Mouse (Mus musculus) liver, adult 2 months (tissue): ENCODE results near the gene Nuak2. TPM values are rescaled to one million over a fixed set of nuclear protein-coding genes. Genes with fewer than 3 reads are reported as not detected.
A peak's percentile ranks its signal among the peaks of the same experiment; 100 is the strongest.

Experiments used
- DNase-seq: peaks from one replicate; pipeline ENCODE4 v3.0.0-alpha.2; 2011; ENCODE audit warnings: low read depth, low spot score; ENCODE audit errors: extremely low read depth
- H3K27ac ChIP-seq: fragments of 200-500 bp; replicated peaks from 2 replicates; pipeline ENCODE4 v1.5.1; 2012; ENCODE audit warnings: low read depth, mild to moderate bottlenecking, control low read depth, inconsistent platforms, low read length; ENCODE audit not compliant: insufficient read depth
- H3K27me3 ChIP-seq: fragments of 200-500 bp; 2 replicates; pipeline ENCODE4 v1.6.1; 2012; ENCODE audit warnings: mild to moderate bottlenecking, moderate library complexity, low read length, inconsistent platforms; ENCODE audit not compliant: control insufficient read depth, insufficient read depth
- H3K36me3 ChIP-seq: fragments of 200-500 bp; 2 replicates; pipeline ENCODE4 v1.6.1; 2012; ENCODE audit warnings: low read length, inconsistent platforms; ENCODE audit not compliant: control insufficient read depth, insufficient read depth
- H3K4me1 ChIP-seq: fragments of 200-500 bp; 2 replicates; pipeline ENCODE4 v1.6.1; 2011; ENCODE audit warnings: low read length; ENCODE audit not compliant: control insufficient read depth, insufficient read depth
- H3K4me3 ChIP-seq: fragments of 200-500 bp; 2 replicates; pipeline ENCODE4 v1.5.1; 2011; ENCODE audit warnings: low read depth, mild to moderate bottlenecking, control low read depth, low read length, moderate library complexity; ENCODE audit not compliant: insufficient read depth
- H3K79me2 ChIP-seq: fragments of 200-500 bp; 2 replicates; pipeline ENCODE4 v1.6.1; 2012; ENCODE audit warnings: inconsistent platforms, mild to moderate bottlenecking, low read length, moderate library complexity; ENCODE audit not compliant: control insufficient read depth, insufficient read depth
- H3K9ac ChIP-seq: fragments of 200-500 bp; 2 replicates; pipeline ENCODE4 v1.6.1; 2012; ENCODE audit warnings: low read depth, mild to moderate bottlenecking, control low read depth, inconsistent platforms, low read length
- CTCF ChIP-seq: fragments of 200-500 bp; IDR thresholded peaks from 2 replicates; pipeline ENCODE4 v1.5.1; 2011; ENCODE audit warnings: low read depth, low read length, control low read depth
- POLR2A ChIP-seq: fragments of 200-500 bp; IDR thresholded peaks from 2 replicates; pipeline ENCODE4 v1.6.1; 2011; ENCODE audit warnings: low read length, control low read depth; ENCODE audit not compliant: insufficient read depth; ENCODE audit errors: extremely low read depth
- WGBS: fragments of 180-500 bp; shearing (Covaris S2); methylation state at CpG from one replicate; pipeline ENCODE4 v1.1.7; 2018; 5-methylcytosine and 5-hydroxymethylcytosine counted together
- polyA plus RNA-seq: library from polyadenylated mRNA; depleted of rRNA; stranded (reverse); fragments of >200 nt; gene quantifications from 2 replicates; pipeline ENCODE4 v1.2.3, GENCODE M21; 2012
- total RNA-seq: library from RNA; depleted of rRNA; stranded (reverse); fragments of >200 nt; gene quantifications from 2 replicates; pipeline ENCODE4 v1.2.3, GENCODE M21; 2014

Gene Nuak2
- total and polyA plus RNA-seq, 2 experiments = 4.8 to 8.0 TPM

DNA sequence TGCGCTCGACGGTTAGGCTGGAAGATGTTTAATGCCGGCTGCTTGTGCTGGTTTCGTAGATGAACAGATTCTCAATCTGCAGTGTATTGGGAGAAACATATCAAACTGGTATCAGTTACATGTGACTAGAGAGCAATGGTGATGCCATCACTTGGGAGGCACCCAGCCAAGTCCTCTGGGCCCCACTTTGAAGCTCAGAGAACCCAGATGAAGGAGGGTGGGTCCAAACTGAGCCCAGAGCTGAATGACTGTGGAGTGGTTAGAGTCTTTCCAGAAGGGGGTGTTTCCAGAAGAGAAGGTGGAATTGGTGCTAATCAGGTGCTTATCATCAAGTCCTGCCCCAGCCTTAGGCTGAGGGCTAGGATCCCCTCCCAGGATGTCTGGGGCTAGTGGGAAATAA is 14.7 kb upstream of the Nuak2 start:
- Histone ChIP-seq H3K4me1 (peaks cover 11% of the 10 kb centered on the region), H3K36me3 (no peaks in the 10 kb centered on the region), H3K79me2 (no peaks in the 10 kb centered on the region), H3K9ac (no peak overlapping the region), H3K27me3 (no peaks in the 10 kb centered on the region), H3K4me3 (no peak overlapping the region), H3K27ac (no peak overlapping the region)
- TF ChIP-seq POLR2A (no peak), CTCF (no peak)
- WGBS = 95% methylated on average over 5 of the region's 5 CpGs
- DNase-seq = no peak

DNA sequence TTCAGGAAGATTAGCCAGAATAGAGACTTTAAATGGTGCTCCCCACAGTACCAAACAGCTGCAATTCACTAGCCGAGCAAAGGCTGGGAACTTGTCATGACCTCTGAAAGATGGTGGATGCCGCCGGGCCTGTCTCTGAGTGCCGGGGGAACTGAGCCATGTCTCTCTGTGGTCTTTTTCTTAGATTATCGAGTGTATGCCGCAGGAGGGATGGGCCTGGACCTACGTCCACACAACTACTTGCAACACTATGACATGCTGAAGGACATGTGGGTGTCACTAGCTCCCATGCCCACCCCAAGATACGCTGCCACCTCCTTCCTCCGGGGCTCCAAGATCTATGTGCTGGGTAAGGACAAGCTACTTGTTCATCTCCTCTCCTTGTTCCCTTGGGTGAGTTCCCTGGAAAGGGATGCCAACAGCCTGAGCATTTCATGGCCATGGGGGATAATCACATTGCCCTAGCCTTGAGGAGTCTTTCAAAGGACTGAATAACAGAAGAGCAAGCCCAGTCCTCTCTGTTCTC is 13.5 kb upstream of the Nuak2 start:
- Histone ChIP-seq H3K79me2 (no peaks in the 10 kb centered on the region), H3K27ac (no peak overlapping the region), H3K27me3 (no peaks in the 10 kb centered on the region), H3K4me1 (peaks cover 11% of the 10 kb centered on the region), H3K36me3 (no peaks in the 10 kb centered on the region), H3K9ac (no peak overlapping the region), H3K4me3 (no peak overlapping the region)
- 95% methylated on average over 9 of the region's 9 CpGs for WGBS
- DNase-seq = no peak
- TF ChIP-seq POLR2A = no peak
- TF ChIP-seq CTCF = no peak

DNA sequence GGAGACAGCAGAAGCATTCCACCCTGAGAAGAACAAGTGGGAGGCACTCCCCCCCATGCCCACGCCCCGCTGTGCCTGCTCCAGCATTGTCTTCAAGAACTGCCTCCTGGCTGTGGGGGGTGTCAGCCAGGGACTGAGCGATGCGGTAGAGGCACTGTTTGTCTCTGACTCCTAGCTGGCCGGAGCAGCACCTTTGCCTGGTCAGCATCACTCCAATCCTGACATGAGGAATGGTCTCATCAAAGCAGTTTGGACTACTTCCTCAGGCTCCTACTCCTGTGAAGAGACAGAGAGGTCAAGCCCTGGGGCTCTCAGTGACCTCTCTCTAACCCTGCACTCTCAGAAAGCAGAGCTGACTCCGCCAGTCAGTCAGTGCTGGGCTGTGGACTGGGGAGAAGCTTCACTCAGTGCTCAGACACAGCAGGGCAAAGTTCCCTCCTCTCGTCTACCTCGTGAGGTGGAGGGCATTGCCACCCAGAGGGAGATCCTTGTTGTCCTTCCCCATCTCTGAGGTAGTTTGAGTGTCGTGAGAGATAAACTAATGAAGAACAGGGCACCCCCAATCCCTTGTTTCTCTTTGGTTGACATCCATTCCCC is 11.2 kb upstream of the Nuak2 start:
- DNase-seq = no peak
- H3K4me1 ChIP-seq = no peaks in the 10 kb centered on the region
- H3K9ac ChIP-seq = no peak overlapping the region
- H3K79me2 ChIP-seq = no peaks in the 10 kb centered on the region
- H3K4me3 ChIP-seq = no peak overlapping the region
- no peak overlapping the region for H3K27ac ChIP-seq
- no peaks in the 10 kb centered on the region; the same call in 1 of the 2 replicates for H3K27me3 ChIP-seq
- 79% methylated on average over 9 of the region's 9 CpGs for WGBS
- no peak for TF ChIP-seq CTCF
- TF ChIP-seq POLR2A = no peak
- H3K36me3 ChIP-seq = no peaks in the 10 kb centered on the region

DNA sequence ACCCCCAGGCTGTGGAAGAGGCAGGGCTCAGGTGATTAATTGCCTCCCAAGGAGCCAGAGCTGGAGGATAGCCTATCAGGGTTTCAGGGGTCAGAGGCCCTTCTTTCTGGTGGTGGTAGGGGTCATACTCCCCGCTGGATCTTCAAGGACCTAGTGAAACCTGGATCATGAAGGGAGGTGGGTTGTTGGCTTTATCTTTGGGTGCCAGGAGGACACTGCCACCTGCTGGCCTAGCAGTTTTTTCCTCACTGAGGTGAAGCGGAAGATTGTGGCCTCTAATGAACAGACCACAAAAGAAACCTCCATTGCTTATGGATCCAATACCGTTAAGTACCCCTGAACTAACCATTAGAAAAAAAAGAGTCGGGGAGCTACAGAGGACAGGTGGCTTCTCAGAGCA is 9.8 kb upstream of the Nuak2 start:
- Histone ChIP-seq H3K27ac (no peak overlapping the region), H3K27me3 (no peaks in the 10 kb centered on the region; the same call in 1 of the 2 replicates), H3K9ac (no peak overlapping the region), H3K4me1 (no peaks in the 10 kb centered on the region), H3K79me2 (no peaks in the 10 kb centered on the region), H3K36me3 (no peaks in the 10 kb centered on the region), H3K4me3 (no peak overlapping the region)
- peak; percentile 78 for TF ChIP-seq CTCF
- TF ChIP-seq POLR2A = no peak
- peak; percentile 36 for DNase-seq
- 28% methylated on average over 4 of the region's 4 CpGs for WGBS

DNA sequence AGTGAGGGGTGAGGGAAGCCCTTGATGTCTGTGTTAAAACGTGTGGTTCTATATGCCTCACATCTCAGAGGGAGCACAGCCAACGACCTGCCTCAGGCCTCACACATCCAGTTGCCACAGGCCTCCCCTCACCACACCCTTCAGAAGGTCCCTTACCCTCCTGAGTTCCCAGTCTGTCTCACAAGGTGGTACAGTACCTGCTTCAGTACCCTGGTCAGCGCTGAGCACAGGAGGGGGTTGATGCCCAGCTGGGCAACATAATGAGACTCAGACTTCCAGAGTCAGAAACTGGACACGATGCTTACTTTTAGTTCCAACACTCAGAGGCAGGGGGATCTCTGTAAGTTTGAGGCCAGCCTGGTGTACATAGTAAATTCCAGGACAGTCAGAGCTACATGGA is 9.1 kb upstream of the Nuak2 start:
- H3K27me3 ChIP-seq = no peaks in the 10 kb centered on the region; the same call in 1 of the 2 replicates
- no peak for TF ChIP-seq POLR2A
- no peak for TF ChIP-seq CTCF
- no peaks in the 10 kb centered on the region for H3K4me1 ChIP-seq
- no peaks in the 10 kb centered on the region for H3K79me2 ChIP-seq
- no peak overlapping the region for H3K9ac ChIP-seq
- no peak for DNase-seq
- no peak overlapping the region for H3K4me3 ChIP-seq
- 35% methylated on average over 4 of the region's 4 CpGs for WGBS
- no peak overlapping the region for H3K27ac ChIP-seq
- H3K36me3 ChIP-seq = no peaks in the 10 kb centered on the region

DNA sequence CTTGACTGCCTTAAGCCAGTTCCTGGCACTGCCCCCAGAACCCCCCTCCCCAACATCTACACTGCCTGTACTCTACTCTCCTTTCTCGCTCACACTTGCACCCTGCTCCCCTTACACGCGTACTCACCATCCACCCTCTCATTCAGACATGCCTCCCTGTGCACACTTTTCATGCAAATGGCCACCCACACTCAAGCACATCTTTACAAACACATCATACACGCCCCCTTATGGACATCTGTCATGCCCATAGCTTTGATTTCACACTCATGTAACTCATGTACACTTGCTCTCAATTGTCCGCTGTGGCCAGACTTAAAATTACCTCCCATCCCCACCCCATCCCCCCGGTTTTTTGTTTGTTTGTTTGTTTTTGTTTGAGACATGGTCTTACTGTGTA is 8.0 kb upstream of the Nuak2 start:
- no peak for DNase-seq
- H3K4me3 ChIP-seq = no peak overlapping the region
- H3K27me3 ChIP-seq = no peaks in the 10 kb centered on the region; the same call in 1 of the 2 replicates
- H3K27ac ChIP-seq = no peak overlapping the region
- TF ChIP-seq CTCF (no peak), POLR2A (no peak)
- 81% methylated on average over 6 of the region's 6 CpGs for WGBS
- H3K36me3 ChIP-seq = no peaks in the 10 kb centered on the region
- H3K9ac ChIP-seq = no peak overlapping the region
- H3K4me1 ChIP-seq = no peaks in the 10 kb centered on the region
- H3K79me2 ChIP-seq = no peaks in the 10 kb centered on the region
